Mouse (Mus musculus): Measurements from ENCODE around the gene Gng4. TPM values are rescaled to one million over a fixed set of nuclear protein-coding genes. Genes with fewer than 3 reads are reported as not detected.

The Gng4 gene
- total RNA-seq, 2 experiments from 2014 or later: 0.80 to 0.86 TPM

DNA sequence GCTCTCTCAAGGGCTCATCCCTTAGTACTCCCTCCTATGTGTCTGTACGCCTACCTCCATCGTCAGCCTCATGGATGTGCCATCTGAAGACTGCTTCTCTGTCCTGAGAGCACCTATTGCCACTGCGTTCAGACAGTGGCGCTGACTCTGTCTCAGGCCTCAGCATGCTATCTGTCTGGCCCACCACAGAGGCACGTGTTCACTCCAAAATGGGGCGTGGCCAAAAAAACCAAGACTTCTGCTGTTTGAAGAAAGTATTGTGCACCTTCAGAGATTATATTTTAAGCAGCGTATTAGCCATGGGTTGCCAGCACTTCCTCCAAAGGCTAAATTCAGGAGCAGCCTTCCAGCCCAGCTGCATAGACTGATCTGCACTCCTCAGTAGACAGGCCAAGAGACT, 27.0 kb downstream of the Gng4 start:
- no peak for DNase-seq (ENCODE audit: low spot score in 2 of 2)

- no peak for DNase-seq (ENCODE audit: low spot score in 2 of 2)
Observed at GRCm38 (mm10) chr13:13818696-13819095, 34.8 kb downstream of the Gng4 start.

- no peak for DNase-seq (ENCODE audit: low spot score in 2 of 2)
Observed at GRCm38 (mm10) chr13:13820234-13821123, 36.6 kb downstream of the Gng4 start.

GRCm38 (mm10) chr13:13824946-13825345, 41.1 kb downstream of the Gng4 start:
- DNase-seq (ENCODE audit: low spot score in 2 of 2): no peak

DNA sequence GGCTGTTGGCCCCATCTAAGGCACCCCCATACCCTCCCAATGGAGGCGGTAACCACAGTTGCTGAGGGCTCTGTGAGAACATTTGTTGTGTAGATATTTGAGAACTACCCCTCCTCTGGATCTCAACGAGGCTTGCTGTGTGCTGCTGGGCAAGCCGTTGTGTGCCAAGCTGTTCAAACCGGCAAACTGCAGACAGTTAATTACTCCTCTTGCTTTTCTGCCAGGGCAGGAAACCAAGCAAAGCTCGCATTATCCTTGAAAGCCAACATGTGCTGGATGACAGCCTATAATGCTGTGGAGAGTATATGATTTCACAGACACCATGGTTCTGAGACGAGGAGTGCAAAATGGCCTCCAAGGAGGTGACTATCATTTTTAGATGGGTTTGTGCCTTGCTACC, 42.7 kb downstream of the Gng4 start:
- no peak for DNase-seq (ENCODE audit: low spot score in 2 of 2)

DNA sequence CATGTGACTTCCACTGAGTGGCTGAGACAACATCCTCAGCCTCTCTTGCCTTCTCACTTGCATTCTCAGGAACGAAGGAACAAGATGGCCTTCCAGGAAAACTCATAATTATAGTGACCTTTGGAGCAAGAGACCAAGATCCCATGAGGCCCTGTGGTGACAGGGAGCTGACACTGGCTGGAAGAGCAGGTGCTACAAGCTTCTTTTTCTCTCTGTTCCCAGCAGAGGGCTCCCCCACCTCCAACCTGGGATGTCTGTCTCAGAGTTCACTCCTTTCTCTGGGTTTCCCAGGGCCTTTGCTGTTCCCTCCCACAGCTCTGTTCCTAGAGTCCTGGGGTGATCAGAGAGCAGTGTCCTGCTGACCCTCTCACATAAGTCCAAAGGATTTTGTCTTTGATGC, 44.3 kb downstream of the Gng4 start:
- no peak for DNase-seq (ENCODE audit: low spot score in 2 of 2)

- DNase-seq (ENCODE audit: low spot score in 2 of 2): no peak
Observed at GRCm38 (mm10) chr13:13830469-13831074, 46.7 kb downstream of the Gng4 start.

- DNase-seq (ENCODE audit: low spot score in 2 of 2): no peak
Observed at GRCm38 (mm10) chr13:13835180-13835579, 51.3 kb downstream of the Gng4 start.

DNA sequence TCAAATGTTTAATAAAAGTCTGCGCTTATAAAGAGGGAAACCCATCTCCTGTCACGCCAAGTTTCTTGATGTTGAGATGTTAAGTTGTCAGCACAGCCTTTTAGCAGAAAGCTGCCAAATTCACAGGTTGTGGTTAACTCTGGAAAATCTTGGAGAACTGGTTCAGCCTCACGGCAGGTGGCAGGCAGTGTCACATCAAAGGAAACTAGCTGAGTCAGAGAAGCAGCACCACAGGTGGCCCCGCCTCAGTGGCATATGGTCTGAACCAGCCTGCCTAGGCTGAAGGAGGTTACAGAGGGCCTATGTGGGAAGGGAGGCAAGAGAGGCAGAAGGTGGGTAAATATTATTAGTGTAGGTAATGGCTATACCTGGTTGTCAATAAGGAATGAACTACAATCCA, 61.2 kb downstream of the Gng4 start:
- no peak for DNase-seq (ENCODE audit: low spot score in 2 of 2)

GRCm38 (mm10) chr13:13847075-13847599, 63.3 kb downstream of the Gng4 start:
- DNase-seq (ENCODE audit: low spot score in 2 of 2): no peak

DNA sequence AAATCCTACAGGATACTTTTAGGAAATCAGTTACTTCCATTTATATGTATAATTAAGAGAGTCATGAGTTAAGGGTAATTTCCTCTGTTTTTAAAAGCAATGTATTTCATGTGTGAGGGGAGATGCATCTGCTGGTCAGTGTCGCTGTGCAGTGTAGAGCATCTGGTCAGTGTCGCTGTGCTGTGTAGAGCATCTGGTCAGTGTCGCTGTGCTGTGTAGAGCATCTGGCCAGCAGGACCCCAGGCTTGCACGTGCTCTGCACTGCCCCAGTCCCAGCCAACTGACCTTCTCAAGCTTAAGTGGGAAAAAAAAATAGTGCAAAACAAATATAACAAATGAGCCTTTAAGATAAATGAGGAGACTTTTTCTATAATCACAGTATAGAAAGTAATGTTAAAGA, 73.3 kb downstream of the Gng4 start:
- no peak for DNase-seq (ENCODE audit: low spot score in 2 of 2)

- no peak for DNase-seq (ENCODE audit: low spot score in 2 of 2)
Observed at GRCm38 (mm10) chr13:13862346-13862745, 78.5 kb downstream of the Gng4 start.

GRCm38 (mm10) chr13:13862941-13863340, 79.1 kb downstream of the Gng4 start:
- no peak for DNase-seq (ENCODE audit: low spot score in 2 of 2)

DNA sequence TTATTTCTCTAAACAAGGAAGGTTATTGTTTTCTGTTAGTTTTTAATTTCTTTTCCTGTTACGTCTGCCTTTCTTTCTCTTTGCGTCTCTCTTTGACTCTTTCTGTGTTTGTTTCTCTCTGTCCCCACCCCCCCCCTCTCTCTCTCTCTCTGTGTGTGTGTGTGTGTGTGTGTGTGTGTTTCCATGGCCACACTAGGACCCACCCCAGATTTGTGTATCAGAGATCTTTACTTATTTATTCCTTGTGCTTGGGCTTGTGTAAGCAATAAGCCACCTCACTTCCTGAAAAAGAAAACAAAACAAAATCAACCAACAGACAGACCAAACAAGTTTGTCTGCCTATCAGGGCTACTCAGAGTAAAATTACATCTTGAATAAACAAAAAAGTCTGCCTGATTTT, 82.5 kb downstream of the Gng4 start:
- no peak for DNase-seq (ENCODE audit: low spot score in 2 of 2)

DNA sequence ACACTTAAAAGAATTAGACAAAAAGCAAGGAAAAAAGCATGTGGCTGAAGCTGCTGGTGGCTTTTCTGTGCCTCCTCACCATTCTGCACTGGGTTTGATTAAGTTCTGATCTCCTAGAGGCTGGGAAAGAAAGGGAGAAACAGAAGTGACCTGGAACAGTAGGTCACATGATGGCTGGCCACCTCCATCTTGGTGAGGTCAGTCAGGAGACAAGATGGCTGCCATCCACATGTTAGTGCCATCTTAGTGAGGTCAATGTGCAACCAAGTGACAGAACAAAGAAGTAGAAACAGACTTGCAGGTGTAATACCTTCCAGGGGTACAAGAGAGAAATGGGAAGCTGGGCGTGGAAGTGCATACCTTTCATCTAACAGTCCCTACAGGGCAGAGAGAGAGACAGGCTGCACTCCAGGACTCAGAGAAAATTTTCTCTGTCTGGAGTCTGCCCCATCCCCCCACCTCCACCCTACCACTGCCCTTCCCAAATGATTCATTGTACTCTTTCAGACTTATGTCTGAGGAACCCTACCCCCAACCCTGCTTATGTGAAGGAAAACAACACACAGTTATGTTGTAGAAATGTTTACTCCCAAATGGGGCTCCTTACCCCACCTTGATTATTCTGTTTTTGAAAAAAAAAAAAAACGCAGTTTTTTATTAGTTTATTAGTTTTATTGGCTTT, 83.4 kb downstream of the Gng4 start:
- no peak for DNase-seq (ENCODE audit: low spot score in 2 of 2)

DNA sequence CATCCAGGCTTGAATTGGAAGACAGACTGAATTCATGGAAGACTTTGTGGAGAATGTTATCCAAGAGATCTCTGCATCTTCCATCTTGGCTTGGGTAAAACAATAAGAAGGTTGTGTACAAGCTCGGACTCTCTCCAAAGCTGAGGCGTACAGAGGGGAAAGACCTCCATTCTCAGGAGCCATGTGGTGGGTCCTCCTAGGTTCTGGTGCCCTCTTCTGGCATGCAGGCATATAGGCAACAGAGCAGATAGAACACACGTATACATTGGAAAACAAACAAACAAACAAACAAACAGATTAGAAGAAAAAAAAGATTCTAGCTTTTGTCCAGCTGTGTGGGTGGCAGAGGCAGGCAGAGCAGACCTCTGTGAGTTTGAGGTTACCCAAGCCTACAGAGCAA, 84.1 kb downstream of the Gng4 start:
- DNase-seq (ENCODE audit: low spot score in 2 of 2): no peak

Other genes starting within 250 kb of the Gng4 start
- gene Lyst, start 193.7 kb upstream of the Gng4 start, total RNA-seq (2021): 10 to 100 TPM; 13.7 to 16.4 TPM
- gene B3galnt2, start 170.4 kb downstream of the Gng4 start, total RNA-seq (2021): 10 to 100 TPM; 29.3 to 33.4 TPM

Measured in gastrocnemius, postnatal 4 days (tissue).